Mouse (Mus musculus) heart, adult 2 months (tissue): ENCODE results near the gene Mosmo. TPM values are rescaled to one million over a fixed set of nuclear protein-coding genes. Genes with fewer than 3 reads are reported as not detected.

Experiments
- DNase-seq, 2 experiments: peaks; one replicate each; pipeline ENCODE4 v3.0.0; 2021
- H3K27ac ChIP-seq: fragments of 200-600 bp; 2 replicates; pipeline ENCODE4 v1.8.1; 2022
- H3K27me3 ChIP-seq: fragments of 200-500 bp; 2 replicates; pipeline ENCODE4 v1.6.1; 2012; ENCODE audit warnings: mild to moderate bottlenecking, low read length, inconsistent platforms, mixed read lengths; ENCODE audit not compliant: control insufficient read depth, insufficient read depth
- H3K36me3 ChIP-seq: fragments of 200-500 bp; 2 replicates; pipeline ENCODE4 v1.6.1; 2012; ENCODE audit warnings: low read length, inconsistent platforms; ENCODE audit not compliant: control insufficient read depth, insufficient read depth
- H3K4me1 ChIP-seq: fragments of 200-500 bp; 2 replicates; pipeline ENCODE4 v1.6.1; 2011; ENCODE audit warnings: low read length; ENCODE audit not compliant: control insufficient read depth, insufficient read depth
- H3K4me3 ChIP-seq: fragments of 200-600 bp; 2 replicates; pipeline ENCODE4 v1.8.1; 2022
- H3K79me2 ChIP-seq: fragments of 200-500 bp; replicated peaks from 2 replicates; pipeline ENCODE4 v1.6.1; 2012; ENCODE audit warnings: mild to moderate bottlenecking, inconsistent platforms, low read length, moderate library complexity, mixed read lengths; ENCODE audit not compliant: control insufficient read depth, insufficient read depth
- H3K9ac ChIP-seq: fragments of 200-500 bp; 2 replicates; pipeline ENCODE4 v1.6.1; 2012; ENCODE audit warnings: low read depth, mild to moderate bottlenecking, control low read depth, inconsistent platforms, low read length, mixed read lengths
- CTCF ChIP-seq: fragments of 200-600 bp; IDR thresholded peaks from 2 replicates; pipeline ENCODE4 v1.8.1; 2022; ENCODE audit warnings: antibody characterized with exemption, mild to moderate bottlenecking, moderate library complexity
- EP300 ChIP-seq: fragments of 200-500 bp; IDR thresholded peaks from 2 replicates; pipeline ENCODE4 v1.6.1; 2011; ENCODE audit warnings: low read depth, low read length, control low read depth; ENCODE audit not compliant: insufficient read depth
- POLR2A ChIP-seq: fragments of 200-500 bp; IDR thresholded peaks from 2 replicates; pipeline ENCODE4 v1.6.1; 2011; ENCODE audit warnings: mild to moderate bottlenecking, low read depth, low read length, control low read depth; ENCODE audit not compliant: insufficient read depth
- WGBS: fragments of 180-500 bp; shearing (Covaris S2); methylation state at CpG from one replicate; pipeline ENCODE4 v1.1.7; 2018; 5-methylcytosine and 5-hydroxymethylcytosine counted together
- intact Hi-C: fragments of 180-260 bp; cut with DNase I; formaldehyde crosslinking; loops from one replicate; pipeline ENCODE4 v1.15.1; 2025
- polyA plus RNA-seq: library from polyadenylated mRNA; depleted of rRNA; stranded (reverse); fragments of >200 nt; gene quantifications from 2 replicates; pipeline ENCODE4 v1.2.3, GENCODE M21; 2012
- total RNA-seq, 2 experiments: library from RNA; stranded (reverse); gene quantifications; 2 replicates each; pipeline ENCODE4 v1.2.3; 2021

Mosmo gene
- total and polyA plus RNA-seq, 3 experiments: 27.5 to 29.6 (median 27.8) TPM

DNA sequence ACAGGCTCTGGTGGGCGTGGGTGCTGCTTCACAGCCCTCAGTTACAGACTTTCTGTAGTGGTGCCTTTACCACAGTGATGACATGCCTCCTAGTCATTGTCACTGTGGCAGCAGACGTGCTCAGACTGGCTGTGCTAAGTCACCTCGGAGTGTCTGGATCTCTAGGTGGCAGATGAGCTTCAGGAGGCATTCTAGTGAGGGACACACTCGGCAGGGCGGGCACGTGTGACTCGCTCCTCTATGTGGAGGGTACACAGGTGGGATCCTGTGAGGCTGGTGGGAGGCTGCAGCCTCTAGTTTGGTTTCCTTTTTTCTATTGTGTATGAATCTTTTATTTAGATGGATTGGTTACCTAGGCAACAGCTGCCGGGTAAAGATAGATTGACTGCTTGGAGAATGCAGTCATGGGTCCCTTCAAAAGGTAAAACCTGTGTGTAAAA is 45.4 kb downstream of the Mosmo start:
- H3K4me3 ChIP-seq: no peak overlapping the region
- H3K79me2 ChIP-seq: no peaks in the 10 kb centered on the region
- no peak overlapping the region for H3K27ac ChIP-seq
- no peaks in the 10 kb centered on the region for H3K27me3 ChIP-seq
- no peak for TF ChIP-seq CTCF
- WGBS: 74% methylated on average over 8 of the region's 8 CpGs
- no peaks in the 10 kb centered on the region for H3K36me3 ChIP-seq
- no peak for DNase-seq
- intact Hi-C loops: no loop called here
- H3K9ac ChIP-seq: no peak overlapping the region
- H3K4me1 ChIP-seq: peaks cover 6% of the 10 kb centered on the region

DNA sequence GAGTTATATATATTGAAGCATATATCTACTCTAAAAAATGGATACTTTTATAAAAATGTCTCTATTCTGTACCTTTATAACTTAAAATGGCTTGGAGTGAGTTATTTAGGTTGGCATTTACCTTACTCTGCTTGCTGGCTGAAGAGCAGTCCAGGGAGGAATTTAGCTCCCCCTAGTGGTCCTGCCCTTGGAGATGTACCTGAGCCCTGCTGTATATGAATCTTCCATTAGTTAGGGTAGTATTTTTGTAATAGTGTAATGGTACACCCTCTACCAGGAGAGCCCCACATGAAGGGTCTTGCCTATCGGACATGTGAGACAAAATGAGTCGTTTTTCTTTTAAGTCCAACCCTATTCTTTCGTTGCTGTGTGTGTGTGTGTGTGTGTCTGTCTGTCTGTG is 50.2 kb downstream of the Mosmo start:
- WGBS: 83% methylated on average over 3 of the region's 3 CpGs
- Histone ChIP-seq H3K4me3 (no peak overlapping the region), H3K4me1 (peaks cover 2% of the 10 kb centered on the region; the same call in 1 of the 2 replicates), H3K36me3 (peaks cover 4% of the 10 kb centered on the region), H3K79me2 (no peaks in the 10 kb centered on the region), H3K9ac (no peak overlapping the region), H3K27ac (no peak overlapping the region), H3K27me3 (no peaks in the 10 kb centered on the region)
- TF ChIP-seq CTCF: peak; percentile 92
- no peak for TF ChIP-seq POLR2A
- no peak for TF ChIP-seq EP300
- intact Hi-C loops: no loop called here
- DNase-seq: no peak

DNA sequence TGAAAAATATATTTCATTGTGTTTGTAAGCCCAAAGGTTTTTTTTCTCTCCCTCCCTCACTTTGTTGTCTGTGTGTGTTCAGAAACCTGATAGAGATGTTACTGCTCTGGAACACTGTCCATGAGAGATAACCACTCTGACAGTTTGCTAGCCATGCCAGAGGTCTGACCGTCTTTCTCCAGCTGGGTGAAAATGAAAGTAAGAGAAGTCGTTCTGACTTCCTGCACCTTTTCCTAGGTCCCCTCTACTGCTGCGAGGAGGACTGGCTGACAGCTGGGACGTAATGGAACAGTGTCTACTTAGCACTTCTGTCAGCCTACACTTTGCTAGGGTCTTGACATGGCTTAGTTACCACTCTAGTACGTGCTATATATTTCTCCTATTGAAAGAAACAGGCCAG is 52.2 kb downstream of the Mosmo start:
- DNase-seq: no peak
- 19% methylated on average over 5 of the region's 5 CpGs for WGBS
- Histone ChIP-seq H3K27me3 (no peaks in the 10 kb centered on the region), H3K4me3 (peak overlapping the region; percentile 39), H3K27ac (peak overlapping the region; percentile 49), H3K36me3 (peaks cover 4% of the 10 kb centered on the region), H3K4me1 (peaks cover 2% of the 10 kb centered on the region; the same call in 1 of the 2 replicates), H3K9ac (peak overlapping the region; percentile 79), H3K79me2 (no peaks in the 10 kb centered on the region)
- no peak for TF ChIP-seq POLR2A
- TF ChIP-seq EP300: no peak
- TF ChIP-seq CTCF: no peak
- intact Hi-C loops: loop anchor here (2.0 kb wide), 2 partner anchors 15 to 51 kb away; no protein-coding TSS in a partner anchor

DNA sequence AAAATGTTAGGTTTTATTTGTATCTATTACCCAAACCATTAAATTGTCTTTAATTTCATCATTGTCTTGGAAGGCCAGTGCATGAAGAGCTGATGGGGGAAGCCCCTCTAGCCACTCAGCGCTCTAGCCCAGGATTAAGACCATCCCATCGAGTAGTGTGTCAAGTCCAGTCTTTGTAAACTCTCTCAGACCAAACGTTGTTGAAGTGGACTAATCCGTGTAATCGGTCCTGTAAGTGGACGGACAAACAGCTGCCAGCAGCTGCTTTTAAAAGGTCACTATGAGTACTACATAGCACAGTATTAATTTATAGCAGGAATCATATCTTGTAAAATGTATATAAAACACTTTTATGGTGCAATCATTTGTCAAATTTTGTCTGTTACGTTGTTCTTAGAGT is 55.5 kb downstream of the Mosmo start:
- Histone ChIP-seq H3K4me3 (no peak overlapping the region), H3K27me3 (no peaks in the 10 kb centered on the region), H3K79me2 (no peaks in the 10 kb centered on the region), H3K9ac (no peak overlapping the region), H3K27ac (no peak overlapping the region), H3K36me3 (peaks cover 4% of the 10 kb centered on the region), H3K4me1 (peaks cover 5% of the 10 kb centered on the region)
- TF ChIP-seq EP300: no peak
- no peak for TF ChIP-seq CTCF
- TF ChIP-seq POLR2A: no peak
- 78% methylated on average over 7 of the region's 7 CpGs for WGBS
- intact Hi-C loops: no loop called here
- no peak for DNase-seq

DNA sequence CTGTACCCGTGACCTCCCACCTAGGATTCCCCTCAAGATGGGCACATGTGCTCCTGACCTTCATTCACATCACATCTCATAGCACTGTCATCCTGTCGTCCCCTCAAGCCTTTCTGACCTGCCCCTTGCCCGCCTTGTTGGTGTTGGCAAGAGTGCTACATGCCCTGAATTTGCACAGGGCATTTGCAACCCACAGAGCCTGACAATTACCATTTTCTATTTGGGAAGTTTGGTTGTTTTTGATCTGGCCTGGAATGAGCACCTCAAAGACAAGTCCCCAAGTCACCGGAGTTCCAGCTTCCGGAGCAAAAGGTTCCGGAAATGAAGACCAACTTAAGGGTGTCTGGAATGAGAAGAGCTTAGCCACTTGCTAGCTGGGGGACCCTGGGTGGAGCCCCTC is 61.6 kb downstream of the Mosmo start, which contains the start of gene Vwa3a:
Vwa3a (plus strand) TSS at position 301 of the 400 bp plus-strand sequence.
- no peak for TF ChIP-seq CTCF
- no peak for TF ChIP-seq EP300
- no peak for TF ChIP-seq POLR2A
- intact Hi-C loops: no loop called here
- peak within 1 kb of the TSS; percentile 3 for H3K9ac ChIP-seq
- 59% methylated on average over 6 of the region's 6 CpGs for WGBS
- H3K4me3 ChIP-seq: peak within 1 kb of the TSS; percentile 47
- no peaks in the 10 kb centered on the region for H3K36me3 ChIP-seq
- H3K4me1 ChIP-seq: peaks cover 15% of the 10 kb centered on the region
- no peaks in the 10 kb centered on the region for H3K27me3 ChIP-seq
- no peak for DNase-seq
- no peaks in the 10 kb centered on the region for H3K79me2 ChIP-seq
- H3K27ac ChIP-seq: peak within 1 kb of the TSS; percentile 66

DNA sequence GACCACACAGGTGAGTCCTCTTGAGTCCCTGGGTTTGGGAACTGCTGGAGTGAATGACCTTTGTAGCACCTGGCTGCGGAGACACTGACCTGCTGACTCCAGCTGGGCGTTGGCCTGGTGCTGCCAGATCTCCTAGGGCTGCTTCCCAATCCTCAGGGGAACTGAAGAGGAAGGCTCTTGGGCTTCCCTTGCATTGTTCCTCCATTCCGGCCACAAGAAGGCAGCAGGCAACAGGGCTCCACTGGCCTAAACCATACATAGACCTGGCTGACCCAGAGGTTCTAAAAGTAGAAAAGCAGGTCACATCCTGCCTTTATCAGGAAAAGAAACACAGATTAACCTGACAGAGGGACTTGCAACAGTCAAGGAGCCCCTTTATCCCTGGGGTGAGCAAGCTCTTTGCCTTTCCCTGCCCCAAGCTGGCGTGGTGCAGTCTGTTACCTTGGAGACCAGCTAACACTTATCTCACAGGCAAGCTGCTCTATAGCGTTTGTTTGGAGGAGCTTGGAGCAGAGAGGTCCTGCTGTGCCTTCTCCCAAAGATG is 62.2 kb downstream of the Mosmo start:
- Histone ChIP-seq H3K4me1 (peaks cover 15% of the 10 kb centered on the region), H3K27ac (peak overlapping the region; percentile 66), H3K79me2 (no peaks in the 10 kb centered on the region), H3K4me3 (peak overlapping the region; percentile 47), H3K9ac (peak overlapping the region; percentile 3), H3K27me3 (no peaks in the 10 kb centered on the region), H3K36me3 (no peaks in the 10 kb centered on the region)
- intact Hi-C loops: no loop called here
- TF ChIP-seq POLR2A: no peak
- peak; percentile 79; the same call in 1 of the 2 replicates for TF ChIP-seq EP300
- TF ChIP-seq CTCF: peak; percentile 66
- DNase-seq: peak; percentile 54 to 71
- WGBS: 4% methylated on average over 5 of the region's 5 CpGs
